Mouse (Mus musculus) cerebellum, adult 2 months (tissue): ENCODE measurements at regions not wholly inside any gene's neighbourhood (a gene's known extent, or its start where the extent isn't known, plus 50 kb on each side); places are given as distances from the start of the nearest gene placed in this dataset.

Experiments
- CTCF ChIP-seq: fragments of 200-500 bp; IDR thresholded peaks from 2 replicates; pipeline ENCODE4 v1.5.1; 2011; ENCODE audit warnings: low read depth, mild to moderate bottlenecking, control low read depth, low read length, moderate library complexity, borderline replicate concordance; ENCODE audit not compliant: insufficient read depth
- POLR2A ChIP-seq: fragments of 200-500 bp; IDR thresholded peaks from 2 replicates; pipeline ENCODE4 v1.6.1; 2011; ENCODE audit warnings: low read length, control low read depth, borderline replicate concordance; ENCODE audit not compliant: insufficient read depth

GRCm38 (mm10) chr3:41160648-41161047, 77.8 kb upstream of the Pgrmc2 start:
- no peak for TF ChIP-seq CTCF
- TF ChIP-seq POLR2A: no peak
